Mouse (Mus musculus): ENCODE results near the gene Rpl7a.

- TF ChIP-seq MAX (IDR thresholded peaks at IDR 0.05) = no peak
- no peak for TF ChIP-seq CTCF (IDR thresholded peaks at IDR 0.05; ENCODE audit: control insufficient read depth, insufficient read depth, insufficient read length)
Observed at GRCm38 (mm10) chr2:26927745-26928476, 17.3 kb downstream of the Rpl7a start.
